Mouse (Mus musculus) hindbrain, embryonic 16.5 days (tissue): ENCODE results near the gene Prl2c2. TPM values are rescaled to one million over a fixed set of nuclear protein-coding genes. Genes with fewer than 3 reads are reported as not detected.
"Not testable (repeated sequence)": the region's sequence is repeated elsewhere in the genome, so short reads cannot be mapped to it uniquely, and the experiment has no call there.

Experiments
- ATAC-seq: fragments of 200-750 bp; cut with Nextera tagmentation; 2 replicates; pipeline ENCODE4 v1.8.0; 2017; ENCODE audit warnings: moderate TSS enrichment, moderate library complexity
- H3K27ac ChIP-seq: fragments of 300-500 bp; sonication (generic); 2 replicates; pipeline ENCODE4 v1.5.1; 2014; ENCODE audit warnings: low read depth, mild to moderate bottlenecking, control low read depth, low read length, moderate library complexity
- H3K27me3 ChIP-seq: fragments of 300-500 bp; sonication (generic); replicated peaks from 2 replicates; pipeline ENCODE4 v1.6.1; 2014; ENCODE audit warnings: low read length; ENCODE audit not compliant: control insufficient read depth, insufficient read depth
- H3K36me3 ChIP-seq: fragments of 300-500 bp; sonication (generic); 2 replicates; pipeline ENCODE4 v1.6.1; 2014; ENCODE audit warnings: mild to moderate bottlenecking, low read length, moderate library complexity, mixed read lengths; ENCODE audit not compliant: control insufficient read depth, insufficient read depth
- H3K4me1 ChIP-seq: fragments of 300-500 bp; sonication (generic); 2 replicates; pipeline ENCODE4 v1.6.1; 2014; ENCODE audit warnings: low read depth, low read length; ENCODE audit not compliant: control insufficient read depth, insufficient read depth
- H3K4me2 ChIP-seq: fragments of 300-500 bp; sonication (generic); 2 replicates; pipeline ENCODE4 v1.6.1; 2014; ENCODE audit warnings: mild to moderate bottlenecking, low read length, control low read depth, moderate library complexity
- H3K4me3 ChIP-seq: fragments of 300-500 bp; sonication (generic); 2 replicates; pipeline ENCODE4 v1.5.1; 2014; ENCODE audit warnings: mild to moderate bottlenecking, low read length, control low read depth, moderate library complexity
- H3K9ac ChIP-seq: fragments of 300-500 bp; sonication (generic); 2 replicates; pipeline ENCODE4 v1.6.1; 2014; ENCODE audit warnings: low read depth, mild to moderate bottlenecking, control low read depth, low read length, moderate library complexity
- H3K9me3 ChIP-seq: fragments of 300-500 bp; sonication (generic); 2 replicates; pipeline ENCODE4 v1.6.1; 2014; ENCODE audit warnings: mild to moderate bottlenecking, low read length, moderate library complexity; ENCODE audit not compliant: control insufficient read depth
- WGBS: fragments of 180-500 bp; shearing (Covaris S2); extraction: QIAGEN DNeasy Blood & Tissue Kit; methylation state at CpG from one replicate; pipeline ENCODE4 v1.1.7; 2014; 5-methylcytosine and 5-hydroxymethylcytosine counted together
- polyA plus RNA-seq: library from polyadenylated mRNA; unstranded; fragments of >200 nt; fragmentation: Nextera tagmentation; extraction: Ambion mirVana; gene quantifications from 2 replicates; pipeline ENCODE4 v1.2.1, GENCODE M21; 2015

Prl2c2 gene
- not detected in 2 replicates for polyA plus RNA-seq

DNA sequence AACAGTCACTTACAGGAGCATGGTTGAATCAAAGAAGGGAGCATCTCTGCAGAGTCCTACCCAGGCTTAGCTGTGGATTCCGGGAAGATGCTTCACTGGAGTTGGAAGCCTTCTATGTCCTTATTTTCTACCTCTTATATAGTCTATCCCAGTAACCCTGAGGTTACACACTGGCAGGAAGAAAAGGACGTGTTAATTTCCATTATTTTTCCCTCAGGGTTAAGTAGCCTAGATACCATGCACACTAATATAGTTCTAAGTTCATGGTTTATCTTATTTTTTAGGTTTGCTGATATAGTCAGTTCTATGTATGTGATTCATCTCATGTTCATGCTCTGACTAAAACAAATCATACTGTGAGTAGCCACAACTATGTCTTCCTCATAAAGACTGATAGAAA lies at the start of gene Prl2c2:
Prl2c2 (minus strand) TSS at position 101 of the 400 bp plus-strand sequence.
- H3K27me3 ChIP-seq, H3K4me3 ChIP-seq, H3K36me3 ChIP-seq, ATAC-seq, H3K4me2 ChIP-seq, H3K9me3 ChIP-seq, H3K9ac ChIP-seq, H3K4me1 ChIP-seq, H3K27ac ChIP-seq: not testable (repeated sequence)
- WGBS: 59% methylated on average over 2 of the region's 2 CpGs

DNA sequence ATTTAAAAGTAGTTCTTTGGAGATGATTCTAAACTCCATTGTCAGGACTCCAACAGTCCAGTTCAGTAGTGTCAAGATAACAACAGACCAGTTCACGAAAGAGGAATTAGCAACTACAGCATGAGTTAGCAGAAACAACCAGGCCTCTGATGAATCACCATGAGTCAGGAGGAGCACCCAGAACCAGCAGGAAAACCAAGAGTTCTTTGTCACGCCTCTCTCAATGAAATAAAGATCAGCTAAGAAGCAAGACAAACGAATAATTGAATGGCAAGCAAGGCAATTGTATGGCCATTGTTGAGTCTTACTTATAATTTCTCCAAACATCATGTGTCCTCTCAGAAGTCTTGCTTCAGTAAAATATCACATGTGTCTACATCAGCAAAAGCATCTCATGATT lies 20.7 kb upstream of the Prl2c2 start:
- not testable (repeated sequence) for H3K4me3 ChIP-seq, ATAC-seq, H3K4me1 ChIP-seq, H3K27ac ChIP-seq, H3K9me3 ChIP-seq, H3K27me3 ChIP-seq, H3K9ac ChIP-seq, H3K36me3 ChIP-seq, H3K4me2 ChIP-seq
- 77% methylated on average over 3 of the region's 3 CpGs for WGBS

DNA sequence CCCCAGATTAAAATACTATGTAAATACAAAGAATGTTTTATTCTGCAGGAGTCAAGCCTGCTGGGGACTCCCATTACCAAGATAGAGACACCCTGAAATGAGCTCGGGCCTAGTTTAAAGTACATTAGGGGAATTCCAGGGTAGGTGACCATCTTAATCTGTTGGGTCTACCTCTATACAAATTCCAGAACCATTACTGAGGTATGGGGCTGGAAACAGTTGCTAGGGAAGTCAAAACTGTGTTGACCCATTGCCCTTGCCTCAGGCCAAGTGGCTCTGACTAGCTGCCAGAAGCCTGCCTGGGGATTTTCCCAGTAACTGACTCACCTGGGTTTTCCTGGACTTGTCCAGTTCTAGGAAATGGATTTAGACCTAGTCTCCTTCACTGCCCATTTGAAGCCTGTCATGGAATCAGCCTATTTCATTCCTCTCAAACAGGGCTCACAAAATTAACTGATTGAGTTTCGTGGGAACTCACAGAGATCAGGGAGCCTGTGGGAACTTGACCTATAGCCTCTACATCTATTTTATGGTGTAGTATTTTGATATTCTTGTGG lies 8.9 kb upstream of the Prl2c2 start:
- 91% methylated on average over 2 of the region's 2 CpGs for WGBS
- not testable (repeated sequence) for ATAC-seq, H3K4me2 ChIP-seq, H3K36me3 ChIP-seq, H3K4me1 ChIP-seq, H3K27me3 ChIP-seq, H3K9ac ChIP-seq, H3K4me3 ChIP-seq, H3K27ac ChIP-seq, H3K9me3 ChIP-seq

Other genes starting within 250 kb of the Prl2c2 start
- gene Prl2c3, start 205.3 kb downstream of the Prl2c2 start, polyA plus RNA-seq: not detected in 2 replicates
- not detected in 2 replicates for gene Prl2c5, start 177.3 kb upstream of the Prl2c2 start, polyA plus RNA-seq